Mouse (Mus musculus): ENCODE data around the gene Ugt1a7c.

DNA sequence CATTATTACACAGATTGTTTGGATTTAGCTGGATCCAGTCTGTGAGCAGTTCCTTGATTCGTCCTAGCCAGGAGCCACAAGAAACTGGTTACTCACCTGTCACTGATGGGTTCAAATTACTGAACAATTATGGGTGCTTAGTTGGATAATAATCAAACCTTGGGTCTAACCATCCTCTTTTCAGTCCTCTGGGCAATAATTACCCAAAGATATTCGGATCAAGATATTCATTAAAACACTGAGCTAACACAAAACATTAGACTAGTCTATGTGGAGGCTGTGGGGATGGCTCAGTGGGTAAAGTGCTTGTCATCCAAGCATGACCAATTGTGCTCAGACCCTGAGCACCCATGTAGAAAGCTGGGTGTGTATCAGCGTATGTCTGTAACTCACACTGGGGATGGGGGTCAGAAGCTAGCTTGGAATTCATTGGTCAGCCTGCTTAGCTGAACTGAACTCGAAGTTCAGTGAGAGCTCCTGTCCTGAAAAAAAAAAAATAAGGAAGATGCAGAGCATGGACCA lies 141.1 kb downstream of the Ugt1a7c start:
- no peak for TF ChIP-seq UBTF (IDR thresholded peaks at IDR 0.05; ENCODE audit: borderline replicate concordance, insufficient read depth, low read depth, low read length)
- no peak for TF ChIP-seq MAFK (IDR thresholded peaks at IDR 0.05; ENCODE audit: borderline replicate concordance, low read depth, low read length)
- TF ChIP-seq HCFC1 (IDR thresholded peaks at IDR 0.05; ENCODE audit: low read depth, low read length): no peak
- TF ChIP-seq JUND (IDR thresholded peaks at IDR 0.05; ENCODE audit: low read depth, low read length): no peak
- TF ChIP-seq ZNF384 (IDR thresholded peaks at IDR 0.05; ENCODE audit: low read depth, low read length): no peak
- TF ChIP-seq GABPA (IDR thresholded peaks at IDR 0.05; ENCODE audit: low read depth, low read length): no peak
- no peak for TF ChIP-seq CTCF (IDR thresholded peaks at IDR 0.05 in 2 of 3, conservative IDR thresholded peaks at IDR 0.05 in 1 of 3; ENCODE audit: control insufficient read depth in 1 of 3, insufficient read depth in 1 of 3, low read depth in 2 of 3, low read length in 3 of 3, poor library complexity in 1 of 3, severe bottlenecking in 1 of 3)
- TF ChIP-seq ETS1 (IDR thresholded peaks at IDR 0.05; ENCODE audit: low read depth, low read length): no peak
- TF ChIP-seq EP300 (IDR thresholded peaks at IDR 0.05; ENCODE audit: low read depth in 1 of 2, low read length in 2 of 2): no peak
- no peak for TF ChIP-seq POLR2A (IDR thresholded peaks at IDR 0.05; ENCODE audit: control insufficient read depth in 1 of 2, insufficient read depth in 1 of 2, low read depth in 1 of 2, low read length in 2 of 2, poor library complexity in 1 of 2)
